Mouse (Mus musculus) c-Kit-negative CD71-positive TER-119-positive erythroid progenitor cells, embryonic 14.5 days (primary cell): ENCODE data around the gene Plcb4.

ENCODE experiments used
- DNase-seq: peaks from one replicate; pipeline ENCODE4 v3.0.0-alpha.2; 2013; ENCODE audit warnings: low read depth, low spot score

The Plcb4 gene

DNA sequence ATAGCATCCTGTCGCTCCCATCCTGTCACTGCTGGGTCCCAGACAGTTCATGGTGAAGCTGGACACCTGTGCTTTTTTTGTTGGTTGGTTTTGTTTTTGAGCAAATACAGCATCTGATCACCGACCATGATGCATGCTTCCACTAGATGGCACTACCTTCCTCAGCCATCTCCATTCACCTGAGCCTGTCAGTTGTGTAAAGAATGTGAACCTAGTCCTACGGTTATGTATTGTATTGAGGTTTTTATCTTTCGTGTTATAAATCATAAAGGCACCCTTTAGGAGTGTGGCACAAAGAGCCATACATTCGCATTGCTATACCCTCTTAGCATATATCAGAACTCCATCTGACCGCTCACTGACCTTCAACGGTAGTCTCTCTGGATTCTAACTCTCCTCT is 343.3 kb downstream of the Plcb4 start:
- no peak for DNase-seq

DNA sequence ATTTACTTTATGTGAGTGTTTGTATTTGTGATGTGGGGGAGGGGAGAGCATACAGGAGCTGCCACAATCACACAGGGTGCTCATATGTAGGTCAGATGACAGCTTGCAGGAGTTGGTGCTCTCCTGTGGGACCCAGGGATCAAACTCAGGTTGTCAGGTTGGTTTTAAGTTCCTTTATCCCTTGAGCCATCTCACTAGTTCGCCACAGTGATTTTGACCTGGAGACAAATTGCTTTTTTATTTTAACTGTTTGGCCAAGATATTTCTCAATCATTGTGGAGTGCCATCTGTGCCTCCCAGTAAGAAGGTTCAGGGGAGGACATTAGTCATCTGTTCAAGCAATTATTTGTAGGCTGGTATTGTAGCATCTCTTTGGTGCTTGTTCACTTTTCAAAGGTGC is 345.0 kb downstream of the Plcb4 start:
- DNase-seq = no peak

DNA sequence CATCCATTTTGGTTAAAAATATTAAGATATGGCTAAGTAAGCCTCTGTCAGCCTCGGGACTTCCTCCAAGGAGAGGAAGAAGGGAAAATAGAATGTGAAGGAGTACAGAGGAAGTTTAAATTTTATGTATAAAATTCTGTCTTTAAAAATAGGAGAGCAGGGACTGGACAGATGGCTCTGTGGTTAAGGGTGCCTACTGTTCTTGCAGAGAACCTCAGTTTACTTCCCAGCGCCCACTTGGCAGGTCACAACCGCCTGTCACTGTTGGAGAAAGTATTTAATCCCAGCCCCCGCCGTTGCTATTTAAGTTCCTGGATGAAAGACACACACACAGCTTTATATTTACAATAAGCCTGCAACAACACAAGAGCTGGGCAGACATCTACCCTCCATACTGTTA is 347.5 kb downstream of the Plcb4 start:
- DNase-seq = no peak

DNA sequence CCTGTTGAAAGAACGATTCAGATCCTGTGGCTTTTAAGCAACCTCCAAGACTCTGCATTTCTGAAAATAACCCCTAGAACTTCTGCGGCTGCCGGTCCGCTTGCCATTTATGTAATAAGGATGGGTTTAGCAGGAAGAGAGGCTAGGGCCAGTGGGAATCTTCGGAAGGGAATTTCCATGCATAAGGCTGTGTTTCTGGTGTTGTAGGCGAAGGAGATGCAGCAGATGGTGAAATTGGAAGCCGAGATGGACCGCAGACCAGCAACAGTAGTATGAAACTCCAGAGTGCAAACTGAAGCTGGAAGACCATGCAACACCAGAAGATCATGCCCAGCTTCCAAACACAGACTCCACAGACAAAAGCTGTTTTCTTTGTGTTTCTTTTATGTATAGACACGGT is 353.9 kb downstream of the Plcb4 start:
- no peak for DNase-seq

DNA sequence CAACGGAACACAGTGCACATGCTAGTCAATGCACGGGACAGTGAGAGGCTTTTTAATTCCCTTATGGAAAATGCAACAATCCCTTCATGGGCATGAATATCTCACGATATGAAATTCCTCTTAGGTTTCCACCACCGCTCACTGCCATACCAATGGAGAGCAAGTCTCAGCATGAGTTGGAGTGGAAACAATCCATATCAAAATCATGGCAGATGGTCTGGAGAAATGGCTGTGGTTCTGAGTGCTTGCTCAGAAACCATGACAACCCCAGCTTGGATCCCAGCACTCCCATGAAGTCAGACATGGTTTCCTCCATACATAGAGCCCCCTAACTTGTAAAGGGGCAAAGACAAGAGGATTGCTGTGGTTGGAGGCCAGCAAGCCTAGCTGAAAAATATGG is 389.7 kb downstream of the Plcb4 start:
- no peak for DNase-seq

DNA sequence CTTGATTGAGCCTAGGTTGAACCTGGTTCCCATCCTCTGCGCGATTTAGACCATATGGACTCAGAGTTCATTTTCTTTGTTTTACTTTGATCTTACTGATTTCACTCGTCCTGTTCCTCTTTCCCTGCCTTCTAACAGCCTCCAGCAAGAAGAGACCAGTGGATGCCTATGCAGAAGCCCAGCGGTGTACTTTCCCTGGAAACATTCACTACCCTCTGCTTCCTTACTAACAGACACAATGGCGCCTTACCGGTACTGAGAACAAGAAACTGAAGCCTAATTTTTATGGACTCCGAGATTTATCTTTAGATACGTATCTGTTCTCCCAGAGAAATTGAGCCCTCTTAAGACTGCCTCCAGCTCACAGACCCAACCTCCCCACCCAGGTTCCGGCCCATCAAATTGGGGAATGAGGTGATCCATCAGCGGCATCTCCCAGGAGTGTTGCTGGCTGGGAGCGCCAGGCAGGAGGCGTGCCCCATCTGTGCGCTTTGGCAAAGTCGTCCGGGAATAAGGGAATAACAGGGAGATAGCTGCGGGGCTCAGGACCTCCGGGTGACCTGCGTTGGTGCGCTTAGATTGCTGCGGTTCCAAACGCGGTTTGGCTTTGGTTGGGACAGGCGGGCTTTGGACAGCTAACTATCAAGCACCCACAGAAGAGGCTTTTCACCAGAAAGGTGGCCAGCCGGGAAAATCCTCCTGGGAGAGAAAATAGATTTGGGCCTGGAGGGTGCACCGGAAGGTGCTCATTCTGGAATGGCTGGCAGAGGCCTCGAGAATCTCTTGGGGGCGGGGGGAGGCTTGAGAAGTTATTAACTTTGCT is 392.2 kb downstream of the Plcb4 start:
- no peak for DNase-seq

DNA sequence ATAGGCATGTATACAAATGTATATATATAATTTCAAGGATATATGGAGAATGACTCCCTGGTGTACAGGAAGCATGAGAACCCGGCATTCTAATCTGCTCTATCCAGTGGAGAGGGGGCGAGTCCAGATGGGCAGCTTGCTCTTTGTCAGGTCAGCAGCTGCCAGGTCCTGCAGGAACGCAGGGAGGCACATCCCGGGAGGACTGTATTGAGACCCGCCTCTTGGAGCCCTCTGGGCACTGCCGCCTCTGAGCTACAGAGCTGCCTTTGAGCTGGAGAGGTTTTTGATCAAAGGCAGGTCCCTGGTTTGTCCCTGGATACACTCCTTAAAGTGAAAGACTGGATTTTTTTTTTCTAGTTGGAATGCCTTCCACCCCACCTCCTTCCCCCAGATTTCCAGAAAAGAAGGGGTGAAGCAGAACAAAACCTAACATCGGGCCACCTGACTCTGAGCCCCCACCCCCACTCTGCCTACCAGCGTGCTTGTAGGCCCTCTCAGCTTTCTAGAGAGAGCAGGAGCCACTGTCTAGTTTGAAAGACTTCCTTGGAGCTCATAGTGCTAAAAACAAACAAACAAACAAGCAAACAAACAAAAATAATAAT is 393.0 kb downstream of the Plcb4 start, which contains the start of gene Lamp5:
Lamp5 (plus strand) TSS at position 552 of the 602 bp plus-strand sequence.
- no peak for DNase-seq

DNA sequence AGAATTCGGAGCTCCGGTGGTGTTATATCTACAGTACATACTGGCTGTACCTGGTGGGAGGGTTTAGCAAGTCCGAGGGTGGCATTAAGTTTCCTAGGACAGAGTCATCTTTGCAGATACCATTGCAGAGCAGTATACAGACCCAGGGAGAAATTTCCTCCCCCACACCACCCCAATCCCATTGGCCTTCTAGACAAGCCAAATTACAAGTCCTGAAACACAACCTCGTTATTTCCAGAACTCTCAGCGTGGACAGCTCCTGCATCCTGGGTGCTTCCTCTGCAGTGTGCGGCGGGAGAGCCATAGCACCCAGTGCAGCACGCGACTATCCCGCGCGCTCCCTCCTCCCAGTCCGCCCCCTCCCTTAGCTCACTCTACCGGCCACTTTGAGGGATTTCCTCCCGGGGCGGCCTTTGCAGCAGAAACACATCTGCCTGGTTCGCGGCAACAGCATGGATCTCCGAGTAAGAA is 399.1 kb downstream of the Plcb4 start:
- no peak for DNase-seq

DNA sequence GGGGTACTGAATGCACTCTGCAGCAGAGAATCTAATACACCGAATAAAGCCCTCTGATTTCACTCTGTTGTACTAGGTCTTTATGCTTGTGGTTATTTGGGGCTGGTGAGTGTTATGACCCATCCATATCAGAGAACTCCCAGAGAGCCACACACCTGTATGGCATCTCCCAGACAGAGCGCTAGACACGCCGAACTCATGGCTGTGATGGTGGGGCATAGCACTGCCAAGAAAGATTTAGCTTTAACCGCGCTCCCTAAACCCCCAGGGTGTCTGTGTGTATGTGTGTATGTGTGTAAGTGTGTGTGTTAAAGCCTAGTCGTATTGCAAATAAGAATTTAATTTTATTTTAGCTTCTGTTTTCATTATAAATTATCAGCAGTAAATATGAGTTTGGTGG is 399.6 kb downstream of the Plcb4 start:
- DNase-seq = no peak

DNA sequence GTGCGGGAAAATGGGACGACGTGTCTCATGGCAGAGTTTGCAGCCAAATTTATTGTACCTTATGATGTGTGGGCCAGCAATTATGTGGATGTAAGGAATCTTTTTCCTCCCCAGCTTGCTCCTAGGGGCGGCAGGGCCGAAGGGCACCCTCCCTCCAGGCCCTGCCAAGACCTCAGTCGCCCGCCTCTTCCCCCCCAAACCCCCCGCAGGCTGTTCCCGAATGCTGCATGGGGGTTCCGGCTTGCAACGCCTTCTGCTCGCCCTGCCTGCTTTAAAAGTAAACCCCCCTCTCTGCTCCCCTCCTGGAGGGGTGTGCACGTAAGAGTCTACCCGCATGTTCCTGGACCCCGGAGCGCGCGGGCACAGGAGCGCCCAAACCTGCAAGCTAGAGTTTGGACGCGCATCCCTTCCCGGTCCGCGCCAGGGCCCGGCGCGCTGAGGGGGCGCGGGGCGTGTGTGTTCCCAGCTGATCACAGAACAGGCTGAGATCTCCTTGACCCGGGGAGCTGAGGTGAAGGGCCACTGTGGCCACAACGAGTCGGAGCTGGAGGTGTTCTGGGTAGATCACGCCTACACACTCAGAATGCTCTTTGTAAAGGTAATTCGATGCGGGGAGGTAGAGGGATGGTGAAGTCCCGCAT is 400.3 kb downstream of the Plcb4 start:
- DNase-seq = no peak
